Mouse (Mus musculus) urinary bladder, postnatal 25 days (tissue): ENCODE results near the gene Olfm2.
A peak's percentile ranks its signal among the peaks of the same experiment; 100 is the strongest.
"Not testable (repeated sequence)": the region's sequence is repeated elsewhere in the genome, so short reads cannot be mapped to it uniquely, and the experiment has no call there.

Source experiments
- DNase-seq: peaks from one replicate; pipeline ENCODE4 v3.0.0; 2022; ENCODE audit warnings: low spot score

Gene Olfm2

DNA sequence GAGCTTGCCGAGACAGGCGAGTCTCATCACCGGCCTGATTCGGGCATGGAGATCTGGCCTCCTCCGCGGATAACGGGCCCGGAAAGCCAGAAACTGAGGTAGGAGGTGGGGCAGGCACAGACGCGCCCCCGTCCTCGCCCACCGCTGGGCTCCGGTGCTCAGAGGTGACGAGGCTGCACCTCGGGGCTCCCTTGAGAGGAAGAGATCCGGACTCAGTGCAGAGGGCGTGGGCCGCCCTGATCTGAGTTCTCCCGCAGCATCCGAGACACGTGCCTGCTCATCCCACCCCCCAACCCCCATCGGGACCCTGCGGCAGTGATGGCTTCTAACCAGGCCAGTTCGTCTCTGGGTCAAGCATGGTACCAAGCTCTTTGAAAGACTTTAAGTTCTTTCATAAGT, 93.9 kb downstream of the Olfm2 start:
- DNase-seq, result no peak

DNA sequence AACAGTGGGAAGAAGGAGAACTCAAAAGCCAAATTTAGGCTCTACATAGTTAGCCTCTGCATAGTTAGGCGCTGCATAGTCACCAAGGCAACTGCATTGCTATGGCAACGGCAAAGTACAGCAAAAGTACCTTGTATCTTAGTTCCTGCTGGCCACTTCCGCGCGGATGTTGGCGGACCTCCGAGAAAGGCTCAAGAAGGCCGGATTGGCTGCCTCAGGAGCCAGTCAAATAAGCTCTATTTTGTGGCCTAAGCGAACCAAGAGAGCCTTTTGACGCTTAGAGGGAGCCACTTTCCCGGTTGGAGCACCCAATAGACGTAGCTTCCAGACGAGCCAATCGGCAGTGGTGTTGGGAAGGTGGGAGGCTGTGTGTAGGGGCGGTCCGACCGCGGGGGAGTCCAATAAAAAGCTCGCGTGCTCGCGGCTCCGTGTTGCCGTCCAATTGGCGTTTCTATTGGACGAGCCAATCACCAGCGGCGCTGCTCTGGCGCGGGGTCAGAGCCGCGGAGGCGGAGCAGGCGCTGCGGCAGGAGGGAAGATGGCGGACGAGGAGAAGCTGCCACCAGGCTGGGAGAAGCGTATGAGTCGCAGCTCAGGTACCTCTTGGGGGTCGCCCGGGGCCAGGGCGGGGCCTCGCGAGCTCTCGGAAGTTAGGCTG, 94.4 kb downstream of the Olfm2 start, which contains the start of gene Pin1:
TSS of gene Pin1 (plus strand) at position 494 of the 658 bp plus-strand sequence.
- peak; percentile 96 for DNase-seq

DNA sequence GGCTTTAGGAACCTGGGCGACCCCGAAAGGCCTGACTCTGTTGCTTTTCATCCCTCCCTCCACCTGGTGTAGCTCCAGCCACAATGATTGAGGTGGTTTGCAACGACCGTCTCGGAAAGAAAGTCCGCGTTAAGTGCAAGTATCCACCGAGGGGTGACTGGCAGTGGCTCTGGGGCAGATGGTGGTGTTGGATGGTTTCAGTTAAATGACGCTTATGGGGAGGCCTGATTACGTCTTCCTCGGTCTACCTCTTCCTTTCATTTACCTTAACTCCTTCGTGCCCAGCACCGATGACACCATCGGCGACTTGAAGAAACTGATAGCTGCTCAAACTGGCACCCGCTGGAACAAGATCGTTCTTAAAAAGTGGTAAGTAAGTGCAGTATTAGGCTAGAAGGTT, 101.0 kb downstream of the Olfm2 start:
- DNase-seq, result no peak

DNA sequence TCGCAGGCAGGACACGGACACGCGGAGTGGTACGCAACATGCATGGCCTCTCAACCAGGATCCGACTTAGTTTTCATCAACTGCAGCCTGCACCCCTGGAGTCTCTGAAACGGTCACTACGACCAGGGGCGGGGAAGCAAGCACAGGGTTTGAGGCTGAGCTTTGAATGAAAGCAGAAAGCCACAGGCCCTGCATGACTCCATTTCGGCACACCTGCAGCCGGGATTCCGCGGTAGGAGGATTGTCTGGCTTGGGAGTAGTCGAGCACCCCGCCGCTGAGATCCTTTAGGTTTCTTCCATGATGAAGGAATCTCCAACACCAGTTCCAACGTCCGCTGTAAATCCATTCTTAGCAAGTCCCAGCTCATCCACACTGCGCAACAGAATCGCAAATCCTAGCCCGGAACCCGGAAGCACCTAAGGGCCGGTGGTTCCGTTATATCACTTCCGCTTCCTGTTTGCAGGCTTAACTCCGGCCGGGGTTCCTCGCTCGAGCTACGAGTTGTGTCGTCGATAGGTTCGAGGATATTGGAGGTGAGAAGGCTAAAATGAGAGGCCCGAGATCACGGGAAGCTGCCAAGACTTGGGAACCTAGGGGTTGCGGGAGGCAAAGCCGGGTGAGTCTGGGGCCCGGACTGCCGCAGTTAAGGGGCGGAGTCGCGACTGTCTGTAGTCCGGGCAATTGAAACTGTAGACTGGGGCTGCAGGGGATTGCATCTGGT, 101.6 kb downstream of the Olfm2 start, which contains the start of gene Fbxl12:
TSS of gene Fbxl12 (minus strand) at position 408 of the 722 bp plus-strand sequence.
- peak; percentile 68 for DNase-seq

DNA sequence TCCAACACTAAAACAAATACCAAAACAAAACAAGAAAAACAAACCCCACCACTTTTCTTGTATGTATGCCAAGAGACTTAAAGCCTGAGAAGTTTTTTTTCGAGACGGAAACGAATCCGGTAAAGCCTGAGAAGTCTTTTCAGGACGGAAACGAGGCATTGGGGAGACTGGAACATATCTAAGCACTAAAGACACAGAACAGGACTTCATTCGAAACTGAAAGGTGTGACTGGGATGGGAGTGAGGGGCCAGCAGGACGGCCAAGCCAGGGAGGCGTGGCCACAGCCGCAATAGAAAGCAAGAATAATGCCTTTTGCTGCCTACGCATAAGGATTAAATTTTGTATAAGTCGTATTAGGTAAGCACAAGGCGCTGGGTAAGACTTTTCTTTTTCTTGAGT, 102.4 kb downstream of the Olfm2 start:
- DNase-seq, result no peak

DNA sequence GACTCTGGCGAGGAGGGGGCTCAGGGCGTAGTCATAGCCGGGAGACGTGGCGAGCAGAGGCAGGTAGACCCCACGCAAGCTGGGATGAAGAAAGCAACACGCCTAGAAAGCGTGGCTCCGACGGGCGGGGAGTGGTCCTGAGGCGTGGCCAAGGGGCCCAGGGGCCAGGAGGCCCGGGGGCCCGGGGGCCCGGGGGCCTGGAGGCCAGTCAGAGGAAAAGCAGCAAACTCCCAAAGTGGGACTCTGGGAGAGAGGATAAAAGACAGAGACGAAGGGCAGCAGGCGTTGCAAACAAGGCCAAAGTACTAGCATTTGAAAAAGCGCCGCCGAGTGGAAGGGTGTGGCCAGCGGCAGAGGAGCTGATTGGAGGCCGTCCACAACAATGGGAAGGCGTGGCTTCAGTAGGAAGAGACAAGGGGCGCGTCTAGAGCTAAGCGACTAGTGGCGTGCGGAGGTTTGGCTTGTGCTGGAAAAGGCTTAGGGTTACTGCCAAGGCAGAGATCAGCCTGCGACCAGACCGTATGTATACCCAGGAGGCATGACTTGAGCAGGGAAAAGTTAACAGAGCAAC, 103.2 kb downstream of the Olfm2 start:
- peak; percentile 60 for DNase-seq

DNA sequence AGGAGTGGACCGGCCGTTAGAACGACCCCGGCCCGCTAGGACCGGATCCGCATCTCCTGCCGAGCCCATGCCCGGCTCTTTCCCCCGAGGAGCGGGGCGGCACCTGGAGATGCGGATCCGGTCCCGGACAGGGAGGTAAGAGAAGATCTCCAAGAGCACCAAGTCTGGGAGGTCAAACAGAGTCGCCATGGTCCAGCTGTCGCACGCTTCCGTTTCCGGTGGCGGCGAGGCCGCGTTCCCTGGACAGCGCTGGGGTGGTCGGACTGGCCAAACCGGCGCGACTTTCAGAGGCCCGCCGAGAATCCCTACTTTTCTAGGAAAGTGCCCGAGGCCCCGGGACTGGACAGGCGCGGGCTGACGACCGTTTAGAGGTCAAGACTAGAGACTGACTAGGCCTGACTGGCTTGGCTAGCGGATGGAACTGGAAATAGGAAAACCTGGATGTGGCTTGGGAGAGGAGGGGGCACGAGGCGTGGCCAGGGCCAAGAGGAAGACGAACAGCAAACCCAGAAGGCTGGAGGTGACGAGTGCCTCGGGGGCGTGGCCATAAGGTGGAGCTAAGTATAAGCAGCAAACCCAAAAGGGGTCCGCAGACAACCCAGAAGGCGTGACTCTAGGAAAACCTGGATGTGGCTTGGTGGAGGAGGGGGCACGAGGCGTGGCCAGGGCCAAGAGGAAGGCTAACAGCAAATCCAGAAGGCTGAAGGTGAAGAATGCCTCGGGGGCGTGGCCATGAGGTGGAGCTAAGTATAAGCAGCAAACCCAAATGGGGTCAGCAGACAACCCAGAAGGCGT, 103.9 kb downstream of the Olfm2 start, which contains the start of gene Ubl5:
TSS of gene Ubl5 (plus strand) at position 778 of the 795 bp plus-strand sequence.
- peak; percentile 52 for DNase-seq

DNA sequence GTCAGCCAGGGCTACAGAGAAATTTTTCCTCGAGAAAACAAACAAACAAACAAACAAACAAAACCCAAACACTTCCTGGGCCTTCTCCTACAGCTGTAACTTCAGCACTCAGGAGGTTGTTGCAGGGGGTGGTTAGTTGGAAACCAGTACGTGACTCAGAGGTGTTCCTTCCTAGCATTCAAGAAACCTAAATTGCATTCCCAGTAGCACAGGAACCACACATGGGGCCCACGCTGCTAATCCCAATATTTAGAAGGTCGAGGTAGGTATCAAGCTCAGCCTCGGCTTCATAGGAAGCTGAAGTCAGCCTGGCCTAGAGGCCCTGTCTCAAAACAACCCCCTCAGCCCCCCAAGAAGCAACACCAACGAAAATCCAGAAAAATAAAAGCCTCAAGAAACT, 104.6 kb downstream of the Olfm2 start:
- DNase-seq, result no peak

DNA sequence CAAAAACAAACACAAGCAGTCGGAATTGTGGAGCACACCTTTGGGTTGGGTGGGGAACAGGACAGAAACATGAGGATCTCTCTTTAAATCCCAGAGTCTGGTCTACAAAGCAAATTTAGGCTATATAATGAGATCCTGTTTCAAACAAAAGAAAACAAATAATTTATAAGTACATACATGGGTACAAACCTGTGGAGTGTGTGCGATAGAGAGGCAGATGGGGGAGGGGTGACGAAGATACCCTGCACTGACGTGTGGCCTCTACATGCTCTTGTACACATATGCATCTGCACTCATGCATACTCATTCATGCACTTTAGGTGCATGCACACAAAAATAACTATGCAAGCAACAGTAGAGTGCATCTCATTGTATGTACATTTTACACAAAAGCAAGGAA, 106.7 kb downstream of the Olfm2 start:
- DNase-seq, result no peak

DNA sequence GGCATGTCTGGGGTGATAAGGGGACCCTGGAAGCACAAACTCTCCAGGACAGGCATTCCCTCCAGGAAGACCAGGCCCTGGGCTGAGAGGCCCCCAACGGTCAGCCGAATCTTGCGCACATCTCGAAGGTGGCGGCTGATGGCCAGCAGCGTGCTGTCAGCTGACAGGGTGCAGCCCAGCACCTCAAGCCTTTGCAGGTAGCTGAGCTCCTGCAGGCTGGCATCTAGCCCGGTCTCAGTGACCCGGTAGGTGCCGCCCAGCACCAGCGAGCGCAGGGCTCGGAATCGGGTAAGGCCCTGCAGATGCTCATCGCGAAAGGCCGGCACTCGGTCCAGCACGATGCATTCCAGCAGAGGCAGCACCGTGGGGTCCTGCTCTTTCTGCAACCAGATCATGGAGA, 107.6 kb downstream of the Olfm2 start:
- DNase-seq, result no peak

DNA sequence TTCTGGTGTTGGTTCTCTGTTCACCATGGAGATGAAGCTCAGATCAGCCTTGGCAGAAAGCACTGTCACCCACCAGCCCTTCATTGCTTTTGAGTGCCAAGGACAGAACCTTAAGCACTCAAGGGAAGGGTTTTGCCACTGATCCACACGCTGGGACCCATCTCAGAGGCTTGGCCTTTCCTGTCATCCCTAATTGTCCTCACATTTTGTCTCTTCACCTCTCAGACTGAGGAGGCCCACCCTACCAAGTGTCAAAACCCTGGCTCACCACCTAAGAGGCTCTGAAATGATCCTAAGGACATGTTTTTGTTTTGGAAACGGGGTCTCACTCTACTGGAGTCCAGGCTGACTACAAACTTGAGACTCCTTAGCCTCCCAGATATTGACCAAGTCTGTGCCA, 109.4 kb downstream of the Olfm2 start:
- no peak for DNase-seq

DNA sequence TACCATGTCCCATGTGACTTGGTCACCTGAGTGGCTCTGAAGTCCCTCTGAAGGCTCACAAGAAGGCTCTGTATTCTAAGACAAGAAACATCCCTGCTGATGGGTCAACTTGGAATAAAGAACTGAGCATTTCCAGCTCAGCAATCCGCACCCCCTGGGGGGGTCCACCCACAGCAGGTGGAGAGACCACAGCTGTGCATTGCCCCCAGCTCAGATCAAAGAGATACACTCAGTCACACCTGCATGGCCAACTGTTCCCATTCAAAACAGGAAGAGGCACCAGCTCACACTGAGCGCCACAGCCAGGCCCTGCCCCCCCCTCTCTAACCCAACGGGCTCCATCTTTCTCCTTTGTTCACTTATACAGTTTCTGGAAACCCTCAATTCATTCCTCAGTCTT, 109.9 kb downstream of the Olfm2 start:
- no peak for DNase-seq

DNA sequence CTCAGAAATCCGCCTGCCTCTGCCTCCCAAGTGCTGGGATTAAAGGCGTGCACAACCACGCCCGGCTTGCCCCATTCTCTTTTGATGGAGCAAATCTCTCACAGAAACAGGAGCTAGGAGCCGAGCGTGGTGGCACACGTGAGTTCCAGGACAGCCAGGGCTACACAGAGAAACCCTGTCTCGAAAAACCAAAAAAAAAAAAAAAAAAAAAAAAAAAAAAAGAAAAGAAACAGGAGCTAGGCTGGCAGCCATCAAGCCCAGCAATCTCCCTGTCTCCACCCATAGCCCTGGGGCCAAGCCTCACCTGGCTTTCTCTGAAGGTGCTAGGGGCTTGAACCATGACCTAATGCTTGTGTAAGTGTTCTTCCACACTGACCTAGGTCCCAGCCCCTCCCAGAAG, 110.5 kb downstream of the Olfm2 start:
- not testable (repeated sequence) for DNase-seq

DNA sequence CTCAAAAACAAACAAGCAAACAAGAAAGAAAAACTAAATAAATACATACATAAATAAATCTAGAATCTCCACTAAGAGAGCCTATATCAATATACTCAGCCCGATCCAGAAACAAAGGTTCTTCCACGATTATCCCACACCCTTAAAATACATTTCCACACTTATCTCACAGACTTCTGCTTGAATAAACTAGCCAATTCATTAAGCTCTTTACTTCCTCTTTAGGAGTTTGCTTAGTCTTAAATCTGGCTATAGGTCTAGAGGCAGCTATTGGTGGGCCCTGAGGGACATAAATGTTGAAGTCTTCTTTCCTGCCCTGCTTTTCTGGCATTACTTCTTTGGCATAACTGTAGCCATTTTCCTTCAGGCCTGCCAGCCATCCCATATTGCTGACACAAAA, 114.8 kb downstream of the Olfm2 start:
- no peak for DNase-seq
